Mouse (Mus musculus): ENCODE measurements around the gene Mvk.

Gene Mvk

GRCm38 (mm10) chr5:114509461-114509860 is 65.4 kb downstream of the Mvk start:
- no peak for DNase-seq (ENCODE audit: low read depth in 2 of 2, low spot score in 2 of 2)
